Mouse (Mus musculus) kidney, adult 9 months (tissue): ENCODE measurements around the gene Dlgap1.
A peak's percentile ranks its signal among the peaks of the same experiment; 100 is the strongest.

Source experiments
- DNase-seq: peaks from one replicate; pipeline ENCODE4 v3.0.0; 2022

Dlgap1 gene

DNA sequence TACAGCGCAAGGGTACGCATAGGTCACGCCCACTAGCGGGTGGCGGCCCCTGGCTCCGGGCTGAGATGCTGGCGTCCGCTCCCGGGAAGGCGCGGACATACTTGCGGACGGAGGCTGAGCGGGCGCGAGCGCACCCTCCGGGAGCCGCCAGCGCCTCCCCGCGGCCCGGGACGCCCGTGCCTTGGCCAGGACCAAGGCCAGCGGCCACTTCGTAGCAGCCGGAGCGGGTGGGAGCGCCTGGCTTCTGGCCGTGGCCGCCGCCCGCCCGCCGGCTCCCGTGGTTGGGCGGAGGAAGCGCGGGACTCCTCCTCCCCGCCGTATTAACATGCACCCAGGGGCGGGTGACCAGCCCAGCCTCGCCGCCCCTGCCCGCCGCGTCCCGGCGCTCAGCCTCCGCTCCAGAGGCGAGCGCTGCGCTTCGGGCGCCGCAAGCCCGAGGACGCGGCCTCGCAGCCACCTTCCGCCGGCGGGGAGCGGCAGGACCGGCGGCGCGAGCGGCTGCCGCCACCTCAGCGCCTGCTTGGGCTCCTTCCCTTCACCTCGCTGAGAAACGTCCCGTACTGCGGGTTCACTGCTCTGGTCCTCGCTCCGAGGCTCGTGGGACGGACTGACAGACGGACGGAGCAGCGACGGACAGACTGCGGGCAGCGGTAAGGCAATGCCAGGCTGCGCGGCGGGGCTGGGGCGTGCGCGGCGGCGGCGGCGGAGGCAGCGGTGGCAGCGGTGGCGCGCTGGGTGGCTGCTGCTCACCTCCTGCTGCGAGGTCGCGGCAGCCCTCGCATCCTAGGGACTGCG is at the start of gene Dlgap1:
Gene Dlgap1, plus strand, starts transcription at position 53 of the 795 bp plus-strand sequence.
- DNase-seq, result peak; percentile 56

GRCm38 (mm10) chr17:69954936-69955335 is 13.9 kb upstream of the Dlgap1 start:
- DNase-seq, result no peak

DNA sequence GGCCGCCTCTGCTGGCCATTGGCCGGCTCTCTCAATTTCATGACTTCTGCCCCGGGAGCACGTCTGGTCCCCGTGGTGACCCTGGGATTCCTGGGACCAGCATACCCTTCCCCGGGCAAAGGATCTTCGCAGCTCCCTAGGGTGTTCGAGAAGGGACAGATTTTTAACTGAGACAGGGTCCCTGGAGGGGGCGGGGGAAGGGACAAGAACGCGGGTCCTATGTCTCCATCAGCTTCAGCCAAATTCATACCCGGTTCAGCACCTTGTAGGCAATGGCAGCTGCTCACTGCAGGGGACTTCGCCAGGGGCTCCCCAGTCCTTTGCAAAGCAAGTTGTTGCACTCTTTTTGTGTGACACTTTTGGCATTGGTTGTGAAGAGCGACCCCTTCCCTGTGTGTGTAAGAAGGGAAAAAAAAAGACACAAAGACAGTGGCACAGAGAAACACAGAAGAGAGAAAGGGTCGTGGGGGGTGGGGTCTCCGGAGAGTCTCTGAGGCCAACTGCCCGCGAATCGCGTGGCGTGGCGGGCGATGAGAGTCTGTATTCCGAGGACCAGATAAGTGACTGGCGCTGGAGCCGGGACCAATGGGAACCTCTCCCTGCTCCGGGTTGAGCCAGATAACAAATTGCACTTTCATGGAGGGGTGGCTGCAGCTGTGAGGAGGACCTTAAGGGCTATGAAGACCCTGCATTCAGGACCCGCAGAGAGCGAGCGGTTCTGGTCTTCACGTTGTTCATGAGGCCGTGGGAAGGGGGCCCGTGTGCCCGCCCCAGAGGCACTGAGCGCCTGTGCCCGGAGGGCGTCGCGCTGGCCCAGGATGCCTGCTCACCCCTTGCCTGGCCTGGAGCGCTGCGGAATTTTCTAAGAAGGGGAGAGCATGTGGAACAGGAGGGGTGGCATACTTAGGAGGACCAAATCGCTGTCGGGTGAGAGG is 1.2 kb downstream of the Dlgap1 start:
- no peak for DNase-seq

DNA sequence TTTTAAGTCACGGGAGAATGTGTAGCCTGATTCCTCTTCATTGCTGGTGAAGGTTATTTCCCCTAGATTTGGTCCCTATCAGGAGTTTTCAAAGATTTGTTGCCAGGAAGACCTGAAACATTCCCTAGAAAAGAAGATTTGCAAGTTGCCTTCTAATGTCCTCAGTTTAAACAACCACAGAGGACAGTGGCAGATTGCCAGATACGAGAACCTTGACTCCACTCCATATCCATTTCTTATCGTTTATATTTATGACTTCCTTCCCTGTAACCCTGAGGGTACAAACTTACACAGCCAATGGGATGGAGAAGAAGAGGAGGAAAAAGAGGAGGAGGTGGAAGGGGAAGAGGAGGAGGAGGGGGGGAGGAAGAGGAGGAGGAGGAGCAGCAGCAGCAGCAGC is 4.2 kb downstream of the Dlgap1 start:
- DNase-seq, result no peak

DNA sequence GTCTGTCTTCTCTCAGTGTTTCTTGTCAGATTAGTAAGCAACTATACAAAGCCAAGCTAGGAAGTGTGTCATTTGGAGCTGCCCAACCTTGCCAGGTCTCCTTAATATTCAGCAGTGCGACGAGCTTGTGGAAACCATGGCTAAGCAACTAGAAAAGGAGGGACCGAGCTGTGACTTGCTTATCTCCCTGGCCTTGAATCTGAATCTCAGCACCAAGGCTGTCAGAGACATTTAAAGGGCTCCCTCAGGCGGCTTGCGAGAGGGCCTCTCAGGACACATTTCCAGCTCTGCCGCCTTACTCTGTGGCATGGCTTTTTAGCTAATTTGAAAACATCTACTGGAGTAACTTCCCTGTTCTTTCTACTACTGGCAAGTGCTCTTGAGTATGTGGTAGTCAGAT is 5.1 kb downstream of the Dlgap1 start:
- no peak for DNase-seq

DNA sequence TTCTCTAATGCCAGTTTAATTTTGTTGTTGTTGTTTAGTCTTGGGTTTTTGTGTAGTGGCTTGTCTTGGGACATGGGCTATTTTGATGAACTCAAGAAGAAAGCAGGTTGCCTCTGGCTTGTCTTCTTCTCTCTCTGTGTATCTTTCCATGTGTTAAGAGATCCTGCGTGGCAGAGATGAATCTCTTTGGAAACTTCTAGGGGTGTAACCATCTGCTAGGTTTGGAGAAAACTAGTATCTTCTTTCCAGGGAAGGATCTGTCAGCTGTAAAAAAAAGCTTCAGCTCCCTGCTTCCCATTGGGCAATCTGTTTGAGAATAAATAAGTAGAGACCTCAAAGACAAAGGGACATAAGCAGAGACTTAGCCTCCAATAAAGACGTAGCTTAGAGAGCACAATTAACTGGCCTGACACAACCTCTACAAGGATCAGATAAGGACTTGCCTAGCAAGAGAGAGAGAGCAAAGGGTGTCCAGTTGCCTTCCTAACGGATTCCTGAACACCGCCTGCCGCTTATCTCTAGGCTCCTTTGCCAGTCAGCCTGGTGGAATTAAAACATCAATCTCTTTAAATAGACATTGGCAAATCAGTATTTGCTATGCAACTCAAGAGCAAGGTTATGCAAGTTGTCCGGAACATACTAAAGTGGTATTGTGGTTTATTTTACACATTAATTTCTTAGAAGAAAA is 13.5 kb downstream of the Dlgap1 start:
- no peak for DNase-seq

DNA sequence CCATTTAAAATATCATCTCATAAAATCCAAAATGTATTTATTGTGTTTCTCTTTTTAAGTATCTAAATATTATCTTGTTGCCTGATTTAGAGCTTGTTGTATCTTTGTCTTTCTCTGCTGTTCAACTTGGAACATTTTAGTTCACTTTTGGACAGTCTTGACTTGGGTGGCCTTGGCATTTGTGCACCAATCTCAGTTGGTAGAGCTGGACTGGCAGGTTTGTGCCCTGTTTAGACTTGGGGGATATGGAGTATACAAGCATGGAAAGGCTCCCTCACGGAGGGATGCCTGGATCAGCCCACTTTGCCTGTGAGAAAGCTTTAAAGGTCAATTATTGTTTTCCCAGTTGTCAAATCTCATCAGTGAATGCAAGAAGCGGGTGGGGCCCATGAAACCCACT is 27.5 kb downstream of the Dlgap1 start:
- DNase-seq, result no peak

DNA sequence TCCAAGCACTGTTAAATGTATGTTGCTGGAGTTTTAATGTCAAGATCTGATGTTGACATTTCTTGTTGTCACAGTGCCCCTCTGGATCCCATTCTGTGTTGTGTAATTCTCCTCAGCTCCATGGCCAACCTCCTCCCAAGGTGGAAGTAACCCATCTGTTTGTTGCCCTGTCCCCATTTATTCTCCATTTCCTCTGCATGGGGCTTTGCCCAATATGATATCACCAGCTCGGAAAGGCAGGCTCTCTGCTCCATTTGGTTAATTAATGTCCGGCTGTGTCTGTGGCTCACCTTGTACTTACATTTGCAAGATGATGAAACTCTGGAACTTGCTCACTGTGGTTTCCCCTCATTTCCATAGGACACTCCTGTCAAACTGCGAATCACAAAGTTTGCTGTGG is 33.2 kb downstream of the Dlgap1 start:
- DNase-seq, result no peak

GRCm38 (mm10) chr17:70004628-70005027 is 35.8 kb downstream of the Dlgap1 start:
- no peak for DNase-seq

GRCm38 (mm10) chr17:70007607-70008006 is 38.7 kb downstream of the Dlgap1 start:
- no peak for DNase-seq

DNA sequence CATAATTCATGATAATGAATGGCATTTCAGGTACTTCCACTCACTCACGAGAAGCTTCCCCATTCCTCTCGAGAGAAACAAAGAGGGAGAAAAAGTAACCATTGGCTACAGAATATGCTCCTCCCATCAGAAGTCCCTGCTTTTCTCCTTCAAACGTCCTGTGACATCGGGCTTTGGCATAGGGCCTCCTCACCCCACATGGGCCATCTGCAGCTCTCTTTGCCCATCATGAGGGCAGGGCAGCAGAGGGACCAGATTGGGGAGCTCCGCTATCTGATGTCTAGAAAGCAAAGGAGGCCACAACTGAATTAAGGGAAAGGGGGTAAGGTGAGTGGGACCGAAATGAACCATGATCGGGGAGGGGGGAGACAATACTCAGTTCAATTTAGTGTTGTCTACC is 47.6 kb downstream of the Dlgap1 start:
- DNase-seq, result no peak

DNA sequence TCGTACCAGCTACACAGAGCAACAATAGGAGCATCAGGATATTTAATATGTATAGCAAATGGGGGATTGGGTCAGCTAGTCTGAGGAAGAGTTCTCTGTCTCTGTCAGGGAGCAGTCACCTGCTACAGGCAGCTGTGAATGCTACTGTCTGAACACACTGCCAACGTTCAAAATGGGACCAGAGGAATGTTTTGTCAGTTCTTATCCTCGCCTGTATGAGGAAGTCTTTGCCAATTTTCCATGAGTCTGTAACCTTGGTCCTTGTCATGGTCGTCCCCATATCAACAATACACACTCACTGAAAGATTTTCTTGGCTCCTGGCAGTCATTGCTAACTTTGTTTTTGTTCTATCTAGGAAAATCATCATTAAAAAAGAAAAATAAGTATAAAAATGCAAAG is 51.5 kb downstream of the Dlgap1 start:
- DNase-seq, result no peak

DNA sequence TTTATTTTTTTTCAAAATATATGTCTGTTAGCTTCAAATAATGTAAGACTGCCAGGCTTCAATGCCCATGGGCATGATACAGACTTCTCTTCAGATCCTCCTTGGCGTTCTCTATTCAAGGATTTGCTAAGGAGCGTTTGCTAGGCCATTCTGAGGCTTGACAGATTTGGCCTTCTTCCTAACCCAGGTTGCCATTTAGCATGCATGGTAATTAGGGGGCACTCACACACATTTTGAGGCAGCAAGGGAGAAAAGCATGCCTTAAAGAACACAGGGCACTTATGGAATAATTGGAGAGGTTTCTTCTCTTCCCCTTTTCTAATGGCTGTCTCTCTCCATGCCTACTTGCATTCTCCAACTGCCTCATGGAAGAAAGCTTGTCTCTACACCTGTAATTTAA is 53.7 kb downstream of the Dlgap1 start:
- DNase-seq, result no peak

DNA sequence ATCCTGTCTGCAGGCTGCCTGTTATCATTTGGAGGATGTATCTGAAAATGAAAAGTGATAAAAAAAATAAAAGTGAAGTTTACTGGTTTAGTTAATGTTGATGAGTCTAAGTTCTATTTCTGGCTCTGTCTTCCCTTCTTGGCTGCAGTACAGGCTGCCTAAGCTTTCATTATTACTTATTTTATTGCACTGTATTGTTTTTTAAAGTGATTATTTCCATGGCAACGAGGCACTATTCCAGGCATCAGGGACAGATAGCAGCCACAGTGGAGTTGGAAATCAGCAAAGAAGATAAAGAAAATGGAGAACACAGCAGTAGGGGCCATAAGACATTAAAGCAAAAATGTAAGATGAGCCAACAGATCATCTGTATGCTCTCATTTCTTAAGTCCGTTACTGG is 66.0 kb downstream of the Dlgap1 start:
- no peak for DNase-seq

DNA sequence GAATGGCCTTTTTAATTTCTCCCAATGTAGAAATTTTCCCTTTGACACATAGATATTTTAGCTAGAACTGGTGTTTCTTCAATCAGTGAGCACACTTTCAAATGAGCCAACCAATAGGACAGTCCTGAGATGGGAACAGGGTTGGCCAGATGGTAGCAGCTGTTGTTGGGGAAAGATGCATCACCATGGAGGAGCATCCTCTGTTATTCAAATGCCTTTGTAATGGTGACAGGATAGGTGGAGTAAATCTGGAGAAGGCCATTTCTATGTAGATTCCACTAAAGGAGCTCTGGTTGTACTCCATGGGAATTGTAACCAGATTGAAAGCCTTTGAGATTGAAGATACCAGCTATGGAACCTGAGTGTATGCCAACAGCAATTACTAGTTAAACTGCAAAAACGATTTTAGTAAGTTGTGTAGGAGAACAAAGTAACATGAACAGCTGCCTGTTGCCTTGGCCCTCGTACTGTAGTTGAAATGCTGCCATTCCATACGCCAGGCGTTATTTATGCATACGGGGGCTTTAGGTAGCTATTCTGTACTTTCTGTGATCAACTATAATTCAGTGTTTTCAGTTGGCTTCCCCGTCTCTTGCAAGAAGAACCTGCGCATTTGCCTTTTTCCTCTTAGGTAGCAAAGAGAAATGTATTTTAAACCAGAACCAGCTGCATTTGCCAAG is 72.0 kb downstream of the Dlgap1 start:
- no peak for DNase-seq

DNA sequence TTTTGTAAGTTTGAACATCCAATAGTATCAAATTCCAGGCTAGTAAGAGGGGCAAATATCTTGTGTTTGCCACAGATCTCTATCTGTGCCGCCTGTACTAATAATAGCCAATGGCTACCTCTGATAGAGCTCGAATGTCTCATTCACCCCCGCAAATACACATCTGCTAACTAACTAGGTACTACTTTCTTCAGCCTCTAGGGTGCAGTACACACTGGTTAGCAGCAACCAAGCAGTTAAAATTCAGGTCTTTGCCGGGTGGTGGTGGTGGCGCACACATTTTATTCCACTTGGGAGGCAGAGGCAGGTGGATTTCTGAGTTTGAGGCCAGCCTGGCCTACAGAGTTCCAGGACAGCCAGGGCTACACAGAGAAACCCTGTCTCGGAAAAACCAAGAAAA is 99.4 kb downstream of the Dlgap1 start:
- DNase-seq, result no peak

GRCm38 (mm10) chr17:70072066-70072465 is 103.2 kb downstream of the Dlgap1 start:
- DNase-seq, result no peak

DNA sequence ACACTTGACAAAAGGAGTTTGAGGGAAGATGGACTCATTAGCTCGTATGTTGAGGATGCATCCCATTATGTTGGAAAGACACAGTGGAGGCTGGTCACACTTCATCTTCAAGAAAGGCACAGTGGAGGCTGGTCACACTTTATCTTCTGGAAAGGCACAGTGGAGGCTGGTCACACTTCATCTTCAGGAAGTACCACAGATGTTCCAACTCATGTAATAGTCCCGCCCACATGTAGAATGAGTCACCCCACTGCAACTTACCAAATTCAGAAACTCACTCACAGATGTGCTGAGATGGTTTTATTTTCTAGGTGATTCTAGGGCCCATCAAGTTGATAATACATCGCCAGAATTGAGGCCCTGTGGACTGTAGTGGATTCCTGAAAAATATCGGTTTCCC is 119.3 kb downstream of the Dlgap1 start:
- DNase-seq, result no peak

DNA sequence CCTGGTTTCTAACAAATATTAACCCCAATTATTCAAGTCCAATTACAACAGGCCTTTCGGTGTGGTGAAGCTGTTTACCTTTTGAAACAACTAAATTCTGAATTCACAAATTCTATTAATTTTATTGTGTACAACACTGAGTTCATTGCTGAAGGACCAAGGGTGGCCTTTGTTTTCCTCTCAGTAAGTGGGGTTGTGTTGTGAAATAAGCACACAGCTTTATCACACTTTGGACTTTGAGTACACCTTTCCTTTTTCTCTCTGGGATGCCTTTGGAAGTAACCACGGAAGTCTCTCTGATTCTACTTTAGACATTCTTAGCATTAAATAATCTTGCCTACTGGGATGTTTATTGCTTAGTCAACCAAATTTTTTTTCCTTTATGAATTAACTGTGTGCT is 121.9 kb downstream of the Dlgap1 start:
- DNase-seq, result peak; percentile 6

- DNase-seq, result no peak
These were observed 160.3 kb downstream of the Dlgap1 start for GRCm38 (mm10) chr17:70129151-70129550.

GRCm38 (mm10) chr17:70169831-70170230 is 201.0 kb downstream of the Dlgap1 start:
- DNase-seq, result no peak

- DNase-seq, result no peak
These were observed 203.7 kb downstream of the Dlgap1 start for GRCm38 (mm10) chr17:70172500-70173036.

- no peak for DNase-seq
These were observed 205.0 kb downstream of the Dlgap1 start for GRCm38 (mm10) chr17:70173916-70174315.
